22 mouse cellular contexts compared by ENCODE assay signal in genomic region chr4:40180046-40180445, GRCm38 (mm10). TPM values are rescaled to one million over a fixed set of nuclear protein-coding genes. Genes with fewer than 3 reads are reported as not detected.
A peak's percentile ranks its signal among the peaks of the same experiment; 100 is the strongest.
DNase-seq lines count a peak whose midpoint lies in the region; ATAC-seq and TF ChIP-seq lines count a peak whose summit lies in the region.
"Had no signal": no experiment of that assay in that cellular context is flagged by ENCODE, and none has a peak within 500 bp of the region (broad histone marks: within the 10 kb centered on the region; RNA-seq: fewer than 3 reads in every experiment).

No protein-coding gene starts in this region.

- H3K36me3 ChIP-seq in kidney, embryonic 14.5 days (ENCODE audit: control insufficient read depth, insufficient read depth, low read length), result peaks cover 74% of the 10 kb centered on the region
- H3K36me3 ChIP-seq in G1E (replicated peaks), result peaks cover 91% of the 10 kb centered on the region

- H3K9ac ChIP-seq in kidney, embryonic 14.5 days (ENCODE audit: low read depth, low read length), result no peak overlapping the region
- H3K9ac ChIP-seq: embryonic facial prominence, embryonic 15.5 days; heart, embryonic 15.5 days; hindbrain, embryonic 14.5 days had no signal

- no peak overlapping the region for H3K4me3 ChIP-seq in kidney, embryonic 14.5 days (ENCODE audit: low read length)
- H3K4me3 ChIP-seq in G1E (ENCODE audit: low read depth, low read length), result peak overlapping the region; percentile 68
- H3K4me3 ChIP-seq: embryonic facial prominence, embryonic 15.5 days; erythroblast, embryonic 14.5 days; forebrain, embryonic 10.5 days; heart, embryonic 15.5 days had no signal

- H3K27ac ChIP-seq in kidney, embryonic 14.5 days (ENCODE audit: low read depth, low read length), result no peak overlapping the region
- H3K27ac ChIP-seq: embryonic facial prominence, embryonic 15.5 days; forebrain, embryonic 10.5 days; heart, embryonic 15.5 days; hindbrain, embryonic 14.5 days had no signal

- no peaks in the 10 kb centered on the region for H3K27me3 ChIP-seq in kidney, embryonic 14.5 days (ENCODE audit: control insufficient read depth, insufficient read depth, low read length)
- no peaks in the 10 kb centered on the region for H3K27me3 ChIP-seq in G1E (ENCODE audit: insufficient read depth, low read length)
- H3K27me3 ChIP-seq: CH12.LX; embryonic facial prominence, embryonic 15.5 days; heart, embryonic 15.5 days had no signal

- TF ChIP-seq CTCF in G1E (IDR thresholded peaks at IDR 0.05; ENCODE audit: low read depth, low read length), result no peak

- H3K4me1 ChIP-seq in kidney, embryonic 14.5 days (ENCODE audit: control insufficient read depth, insufficient read depth, low read length), result no peaks in the 10 kb centered on the region
- H3K4me1 ChIP-seq in G1E (ENCODE audit: insufficient read depth, low read depth, low read length), result peaks cover 78% of the 10 kb centered on the region
- H3K4me1 ChIP-seq: embryonic facial prominence, embryonic 15.5 days; forebrain, embryonic 10.5 days; heart, embryonic 15.5 days had no signal

- DNase-seq in kidney, adult 18-20 months, result peak; percentile 55
- DNase-seq in G1E (ENCODE audit: low spot score), result no peak
- peak; percentile 93 for DNase-seq in kidney, adult 9 months
- DNase-seq in kidney, postnatal 25 days, result peak; percentile 64 to 85
- no peak for DNase-seq in layer of hippocampus, adult 9-11 months
- DNase-seq in urinary bladder, adult 2 months (ENCODE audit: low spot score), result no peak
- DNase-seq: adrenal gland, adult 8-10 months; cerebellum, adult 11 months; cerebellum, adult 8-10 months; cerebellum, postnatal 14 days; embryo, embryonic 11 days; heart, adult 18-20 months; heart, postnatal 14 days had no signal

- no peak overlapping the region for H3K4me2 ChIP-seq in kidney, embryonic 14.5 days (replicated peaks; ENCODE audit: low read depth, low read length)
- H3K4me2 ChIP-seq: embryonic facial prominence, embryonic 15.5 days; heart, embryonic 11.5 days; heart, embryonic 15.5 days; hindbrain, embryonic 14.5 days had no signal

- no peak for ATAC-seq in kidney, embryonic 14.5 days (ENCODE audit: low FRiP score, low TSS enrichment)
- ATAC-seq in G1E (ENCODE audit: extremely low read depth, insufficient number of reproducible peaks, low FRiP score, poor library complexity, severe bottlenecking), result no peak
- ATAC-seq: forebrain, embryonic 14.5 days had no signal

- 94% methylated on average over 6 of the region's 6 CpGs for WGBS in kidney, embryonic 14.5 days

- H3K9me3 ChIP-seq in kidney, embryonic 14.5 days (ENCODE audit: control insufficient read depth, low read length), result no peaks in the 10 kb centered on the region
- H3K9me3 ChIP-seq in G1E (replicated peaks), result no peaks in the 10 kb centered on the region
- H3K9me3 ChIP-seq: embryonic facial prominence, embryonic 15.5 days; forebrain, embryonic 10.5 days; heart, embryonic 15.5 days had no signal

RNA-seq across cellular contexts. Expression of gene Aco1, which starts 37.2 kb away (rescaled TPM):
- 32.6 and 72.8 TPM in 2 replicates for polyA plus RNA-seq in kidney, embryonic 14.5 days (2014; fragmentation: Nextera tagmentation; extraction: Ambion mirVana)
- total RNA-seq in G1E (2014; fragmentation: Nextera tagmentation) (133 and 144 TPM in 2 replicates), G1E (2017) (119 and 120 TPM in 2 replicates)
- polyA plus RNA-seq in G1E (2012), result 28.4 and 34.1 TPM in 2 replicates
- polyA plus RNA-seq in urinary bladder, adult 2 months (2012; rRNA removed), result 56.1 and 58.4 TPM in 2 replicates

RNA-seq across cellular contexts. Expression of gene Ddx58, which starts 59.6 kb away (rescaled TPM):
- polyA plus RNA-seq in kidney, embryonic 14.5 days (2014; fragmentation: Nextera tagmentation; extraction: Ambion mirVana), result 10.2 and 12.2 TPM in 2 replicates
- total RNA-seq in G1E (2014; fragmentation: Nextera tagmentation) (26.6 and 29.2 TPM in 2 replicates), G1E (2017) (14.1 and 16.1 TPM in 2 replicates)
- polyA plus RNA-seq in G1E (2012), result 0.43 and 0.68 TPM in 2 replicates
- 18.4 and 24.9 TPM in 2 replicates for polyA plus RNA-seq in urinary bladder, adult 2 months (2012; rRNA removed)

Comparison
In these comparisons a context has a peak if more than half of its experiments do, and no peak if none do; other contexts are left out.
1. DNase-seq: peak in kidney, adult 18-20 months (single experiment), kidney, adult 9 months (single experiment) and kidney, postnatal 25 days (2 of 2); none in G1E (single experiment), layer of hippocampus, adult 9-11 months (single experiment) and urinary bladder, adult 2 months (single experiment).